Mouse (Mus musculus) embryonic facial prominence, embryonic 10.5 days (tissue): ENCODE results near the gene Gm5244. TPM values are rescaled to one million over a fixed set of nuclear protein-coding genes. Genes with fewer than 3 reads are reported as not detected.

Source experiments
- DNase-seq: peaks from one replicate; pipeline ENCODE4 v3.0.0-alpha.2; 2017; ENCODE audit warnings: low spot score
- H3K27ac ChIP-seq: fragments of 300-500 bp; sonication (generic); replicated peaks from 2 replicates; pipeline ENCODE4 v1.5.1; 2016; ENCODE audit warnings: mild to moderate bottlenecking
- H3K27me3 ChIP-seq: fragments of 300-500 bp; sonication (generic); replicated peaks from 2 replicates; pipeline ENCODE4 v1.6.1; 2016; ENCODE audit warnings: low read depth, mild to moderate bottlenecking; ENCODE audit not compliant: poor library complexity, severe bottlenecking
- H3K36me3 ChIP-seq: fragments of 300-500 bp; sonication (generic); replicated peaks from 2 replicates; pipeline ENCODE4 v1.6.1; 2016; ENCODE audit warnings: mild to moderate bottlenecking, moderate library complexity
- H3K4me1 ChIP-seq: fragments of 300-500 bp; sonication (generic); 2 replicates; pipeline ENCODE4 v1.6.1; 2016
- H3K4me3 ChIP-seq: fragments of 300-500 bp; sonication (generic); 2 replicates; pipeline ENCODE4 v1.5.1; 2016; ENCODE audit warnings: mild to moderate bottlenecking, moderate library complexity
- H3K9me3 ChIP-seq: fragments of 300-500 bp; sonication (generic); 2 replicates; pipeline ENCODE4 v1.6.1; 2016; ENCODE audit warnings: mild to moderate bottlenecking
- WGBS: fragments of 180-500 bp; shearing (Covaris S2); methylation state at CpG from one replicate; pipeline ENCODE4 v1.1.7; 2016; 5-methylcytosine and 5-hydroxymethylcytosine counted together
- polyA plus RNA-seq: library from polyadenylated mRNA; unstranded; fragments of >200 nt; fragmentation: Nextera tagmentation; extraction: Ambion mirVana; gene quantifications from 2 replicates; pipeline ENCODE4 v1.2.1, GENCODE M21; 2016

The Gm5244 gene
- polyA plus RNA-seq, 1 experiment from 2014 or later, result not detected

DNA sequence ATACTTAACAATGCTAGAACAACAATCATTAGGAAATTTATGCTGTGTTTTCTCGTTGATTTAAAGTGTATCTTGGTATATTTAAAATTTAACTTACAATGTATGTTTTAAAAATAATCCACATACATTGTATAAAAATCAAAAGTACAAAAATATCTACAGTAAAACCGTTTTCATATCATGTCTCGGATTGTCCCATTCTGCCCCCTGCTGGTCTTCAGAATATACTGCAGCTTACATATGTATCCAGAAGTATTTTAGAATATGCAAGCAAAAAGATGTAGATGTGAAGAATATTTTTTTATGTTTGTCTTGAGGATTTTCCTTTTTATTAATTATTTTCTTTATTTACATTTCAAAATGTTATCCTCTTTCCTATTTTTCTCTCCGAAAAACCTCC is 26.1 kb upstream of the Gm5244 start:
- WGBS, result 39% methylated on average over 4 of the region's 4 CpGs
- no peak for DNase-seq

DNA sequence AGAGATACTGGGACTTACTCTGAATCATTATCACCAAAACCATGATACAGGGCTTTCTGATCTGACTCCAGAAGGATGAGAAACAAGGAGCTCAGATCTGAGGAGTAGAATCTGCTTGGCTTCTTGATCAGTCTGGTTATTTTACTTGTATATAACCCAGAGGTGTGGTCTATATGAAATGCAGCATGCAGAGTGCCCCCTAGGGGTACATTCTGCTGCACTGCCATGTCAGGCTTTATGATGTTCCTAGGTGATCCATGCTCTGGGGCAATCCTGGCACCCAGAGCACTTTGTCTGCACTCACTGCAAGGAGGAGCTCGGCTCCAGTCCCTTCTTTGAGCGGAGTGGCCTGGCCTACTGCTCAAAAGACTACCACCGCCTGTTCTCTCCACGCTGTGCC is 21.9 kb upstream of the Gm5244 start:
- Histone ChIP-seq H3K4me3 (no peak overlapping the region), H3K36me3 (no peaks in the 10 kb centered on the region), H3K4me1 (no peaks in the 10 kb centered on the region), H3K27ac (no peak overlapping the region), H3K9me3 (no peaks in the 10 kb centered on the region), H3K27me3 (no peaks in the 10 kb centered on the region)
- no peak for DNase-seq
- 78% methylated on average over 4 of the region's 4 CpGs for WGBS

More for the DNA sequence above, 26.1 kb upstream of the Gm5244 start:
- no peak overlapping the region for H3K27ac ChIP-seq
- H3K4me3 ChIP-seq, result no peak overlapping the region
- H3K9me3 ChIP-seq, result no peaks in the 10 kb centered on the region
- no peaks in the 10 kb centered on the region for H3K36me3 ChIP-seq
- H3K27me3 ChIP-seq, result no peaks in the 10 kb centered on the region
- H3K4me1 ChIP-seq, result no peaks in the 10 kb centered on the region

DNA sequence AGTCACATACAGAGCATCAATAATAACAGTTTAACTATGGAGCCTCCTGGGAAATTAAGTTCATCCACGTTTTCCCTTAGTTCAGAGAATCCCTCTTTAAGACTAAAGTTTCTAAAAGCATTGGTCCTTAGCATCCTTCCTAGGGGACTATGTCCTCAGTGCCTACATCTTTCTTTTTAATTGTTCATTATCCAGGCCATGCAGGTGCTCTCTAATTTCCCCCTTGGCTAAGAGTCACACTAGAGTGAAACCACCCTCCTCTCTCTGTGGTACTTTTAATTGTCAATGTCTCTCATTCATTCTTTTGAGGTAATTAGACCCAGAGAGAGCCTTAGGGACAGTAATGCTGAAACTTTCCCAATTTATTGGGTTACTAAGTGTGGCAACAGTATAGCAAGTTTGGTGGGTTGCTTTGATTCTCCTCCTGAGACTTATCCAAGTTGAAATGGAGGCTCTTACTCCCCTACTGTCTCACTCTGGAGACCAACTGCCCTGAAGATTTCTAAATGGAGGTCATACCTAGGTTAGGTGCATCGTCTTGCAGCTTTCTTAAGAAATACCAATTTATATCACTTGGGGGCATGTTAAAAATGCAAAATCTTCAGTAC is 15.6 kb upstream of the Gm5244 start:
- Histone ChIP-seq H3K4me1 (no peaks in the 10 kb centered on the region), H3K4me3 (no peak overlapping the region), H3K36me3 (no peaks in the 10 kb centered on the region), H3K9me3 (no peaks in the 10 kb centered on the region), H3K27me3 (no peaks in the 10 kb centered on the region), H3K27ac (no peak overlapping the region)
- no peak for DNase-seq
- 71% methylated on average over 2 of the region's 2 CpGs for WGBS

DNA sequence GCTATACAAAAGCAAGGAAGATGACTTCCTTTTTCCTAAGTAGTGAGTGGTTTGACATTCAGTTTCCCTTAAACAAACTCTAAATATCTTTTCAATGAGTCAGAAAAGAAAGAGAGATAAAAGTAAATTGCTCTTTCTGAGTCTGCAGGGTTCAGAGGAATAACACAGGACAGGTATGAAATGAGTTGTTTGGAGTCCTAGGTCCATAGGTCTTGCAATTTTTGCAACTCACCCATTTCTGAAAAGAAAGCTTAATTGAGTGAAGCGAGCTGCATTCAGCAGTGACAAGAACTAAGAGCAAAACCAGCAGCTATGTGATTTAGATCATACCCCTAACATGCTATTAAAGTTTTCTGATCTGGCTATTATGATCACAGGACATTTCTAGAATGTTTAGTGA is 14.9 kb upstream of the Gm5244 start:
- H3K4me1 ChIP-seq, result no peaks in the 10 kb centered on the region
- 69% methylated on average over 1 of the region's 1 CpGs for WGBS
- DNase-seq, result no peak
- H3K9me3 ChIP-seq, result no peaks in the 10 kb centered on the region
- no peaks in the 10 kb centered on the region for H3K36me3 ChIP-seq
- H3K27me3 ChIP-seq, result no peaks in the 10 kb centered on the region
- no peak overlapping the region for H3K27ac ChIP-seq
- H3K4me3 ChIP-seq, result no peak overlapping the region

DNA sequence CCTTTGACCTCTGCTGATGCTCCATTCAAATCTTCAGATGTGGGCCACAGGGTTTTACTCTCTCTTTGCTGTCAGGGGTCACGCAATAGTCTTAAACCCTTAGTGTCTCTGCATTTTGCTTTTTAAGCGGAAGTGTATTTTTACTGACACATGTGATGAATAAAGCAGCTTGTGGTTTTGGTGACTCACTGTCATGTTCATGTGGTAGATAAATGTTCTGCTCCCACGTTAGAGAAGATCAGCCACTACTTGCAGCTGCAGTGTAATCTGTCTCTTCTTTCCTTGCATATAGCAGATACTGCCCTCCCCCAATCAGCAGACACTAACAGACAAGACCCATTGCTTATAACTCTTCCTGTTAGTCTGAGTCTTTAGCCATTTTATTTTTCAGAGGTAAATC is 12.9 kb upstream of the Gm5244 start:
- Histone ChIP-seq H3K9me3 (no peaks in the 10 kb centered on the region), H3K4me3 (no peak overlapping the region), H3K27me3 (no peaks in the 10 kb centered on the region), H3K4me1 (no peaks in the 10 kb centered on the region), H3K27ac (no peak overlapping the region), H3K36me3 (no peaks in the 10 kb centered on the region)
- DNase-seq, result no peak
- WGBS, result 82% methylated on average over 3 of the region's 3 CpGs

DNA sequence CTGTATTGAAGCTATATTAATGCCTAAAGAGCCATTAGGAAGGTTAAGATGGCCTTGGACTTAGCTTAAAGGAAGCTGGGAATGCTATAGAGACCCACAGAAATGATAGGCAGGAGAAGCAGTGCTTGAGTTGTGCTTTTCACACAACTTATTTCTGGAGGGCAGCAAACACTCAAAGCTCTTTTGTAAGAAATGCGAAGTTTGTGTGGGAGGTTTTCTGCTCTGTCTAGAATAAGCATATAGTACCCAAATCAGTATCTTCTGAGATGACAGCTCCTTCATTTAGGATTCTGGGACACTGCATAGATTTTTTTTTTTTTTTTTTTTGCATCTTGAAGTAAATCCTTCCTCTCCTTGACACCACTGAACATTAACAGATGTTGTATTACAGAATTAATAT is 8.0 kb upstream of the Gm5244 start:
- no peak overlapping the region for H3K4me3 ChIP-seq
- no peaks in the 10 kb centered on the region for H3K27me3 ChIP-seq
- H3K9me3 ChIP-seq, result no peaks in the 10 kb centered on the region
- 87% methylated on average over 1 of the region's 1 CpGs for WGBS
- DNase-seq, result no peak
- no peak overlapping the region for H3K27ac ChIP-seq
- H3K36me3 ChIP-seq, result no peaks in the 10 kb centered on the region
- H3K4me1 ChIP-seq, result no peaks in the 10 kb centered on the region

DNA sequence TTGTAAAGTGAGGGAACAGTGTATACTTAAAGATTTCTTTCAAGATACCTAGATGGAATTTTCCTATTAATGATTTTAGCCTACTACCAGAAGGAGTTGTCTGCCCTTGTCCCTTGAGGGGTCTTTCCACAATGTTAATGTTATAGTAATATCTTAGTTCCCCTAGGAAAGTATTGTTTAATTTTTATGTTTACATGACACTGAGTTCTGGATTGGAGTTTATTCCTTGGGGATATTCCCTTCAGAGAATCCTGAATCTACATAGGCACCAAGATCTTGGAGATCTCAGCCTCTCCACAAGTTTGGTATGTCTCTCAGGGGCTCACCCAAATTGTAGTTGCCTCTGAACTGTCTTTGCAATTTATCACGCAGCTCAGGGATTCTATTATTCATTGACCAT is 10.5 kb downstream of the Gm5244 start, which contains the start of gene Olfr1444:
Olfr1444 (plus strand) TSS at position 301 of the 400 bp plus-strand sequence.
- no peak within 1 kb of the TSS for H3K27ac ChIP-seq
- H3K27me3 ChIP-seq, result no peaks in the 10 kb centered on the region
- WGBS, result 69% methylated on average over 1 of the region's 1 CpGs
- DNase-seq, result no peak
- H3K4me1 ChIP-seq, result no peaks in the 10 kb centered on the region
- peaks cover 2% of the 10 kb centered on the region; the same call in 1 of the 2 replicates for H3K9me3 ChIP-seq
- no peaks in the 10 kb centered on the region for H3K36me3 ChIP-seq
- no peak within 1 kb of the TSS for H3K4me3 ChIP-seq

DNA sequence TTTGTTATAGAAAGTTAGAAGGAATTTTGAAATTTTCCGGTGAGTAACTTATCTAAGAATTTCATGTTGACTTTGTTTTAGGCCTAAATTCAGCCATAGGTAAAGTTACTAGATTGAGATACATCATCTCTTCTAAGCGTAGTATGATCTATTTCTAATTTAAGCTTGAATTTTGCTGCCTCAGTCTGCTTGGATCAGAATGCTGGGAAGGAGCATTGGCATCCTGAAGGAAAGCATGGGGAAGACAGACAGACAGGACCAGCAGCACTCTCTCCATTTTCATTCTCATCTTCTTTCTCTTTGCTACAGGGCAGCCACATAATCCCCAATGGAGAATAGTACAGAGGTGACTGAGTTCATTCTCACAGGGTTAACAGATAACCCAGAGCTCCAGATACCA is 37.1 kb downstream of the Gm5244 start, which contains the start of gene Olfr1445:
Olfr1445 (plus strand) TSS at position 301 of the 400 bp plus-strand sequence.
- no peak for DNase-seq
- H3K27me3 ChIP-seq, result no peaks in the 10 kb centered on the region
- peaks cover 10% of the 10 kb centered on the region; the same call in 1 of the 2 replicates for H3K9me3 ChIP-seq
- H3K4me3 ChIP-seq, result no peak within 1 kb of the TSS
- no peaks in the 10 kb centered on the region for H3K4me1 ChIP-seq
- H3K27ac ChIP-seq, result no peak within 1 kb of the TSS
- no peaks in the 10 kb centered on the region for H3K36me3 ChIP-seq
- WGBS, result 88% methylated on average over 2 of the region's 2 CpGs

DNA sequence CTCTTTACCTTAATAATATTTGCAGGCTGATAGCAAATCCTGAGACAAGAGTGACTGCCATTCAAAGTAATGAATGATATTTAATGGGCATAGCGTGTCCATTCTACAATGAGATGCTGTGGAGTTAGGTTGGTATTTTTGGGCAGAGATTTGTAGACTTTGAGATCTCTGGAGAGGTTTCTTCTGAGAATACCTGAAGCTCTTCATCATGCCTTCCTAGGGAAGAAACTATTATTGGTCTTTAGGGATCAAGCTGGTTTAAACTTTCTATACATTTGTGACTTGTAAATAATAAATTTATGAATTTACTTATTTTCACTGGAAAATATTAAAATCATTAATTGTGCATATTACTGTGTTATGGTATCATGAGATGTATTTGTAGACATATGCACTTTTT is 46.9 kb downstream of the Gm5244 start, which contains the start of gene Olfr1446:
Olfr1446 (minus strand) TSS at position 101 of the 400 bp plus-strand sequence.
- no peak within 1 kb of the TSS for H3K27ac ChIP-seq
- 83% methylated on average over 1 of the region's 1 CpGs for WGBS

More for the DNA sequence above, 46.9 kb downstream of the Gm5244 start, which contains the start of gene Olfr1446:
- Histone ChIP-seq H3K9me3 (peaks cover 9% of the 10 kb centered on the region; the same call in 1 of the 2 replicates), H3K4me1 (no peaks in the 10 kb centered on the region), H3K36me3 (no peaks in the 10 kb centered on the region), H3K27me3 (no peaks in the 10 kb centered on the region), H3K4me3 (no peak within 1 kb of the TSS)
- no peak for DNase-seq

Other genes starting within 250 kb of the Gm5244 start
- gene Gm4952, start 246.7 kb upstream of the Gm5244 start, polyA plus RNA-seq, result not detected in 2 replicates
- gene Glyat, start 213.4 kb upstream of the Gm5244 start, polyA plus RNA-seq, result not detected in 2 replicates
- gene Olfr1442, start 176.2 kb upstream of the Gm5244 start, polyA plus RNA-seq, result not detected in 2 replicates
- not detected in 2 replicates for gene Olfr1443, start 168.6 kb upstream of the Gm5244 start, polyA plus RNA-seq
- not detected in 2 replicates for gene Keg1, start 150.9 kb upstream of the Gm5244 start, polyA plus RNA-seq
- gene Cntf, start 81.0 kb upstream of the Gm5244 start, polyA plus RNA-seq, result 1.7 and 1.8 TPM in 2 replicates
- gene Zfp91, start 50.6 kb upstream of the Gm5244 start, polyA plus RNA-seq, result 13.1 and 14.2 TPM in 2 replicates
- gene Lpxn, start 50.5 kb upstream of the Gm5244 start, polyA plus RNA-seq, result 0.71 and 0.72 TPM in 2 replicates
- gene Olfr1444, start 10.6 kb downstream of the Gm5244 start, polyA plus RNA-seq, result not detected in 2 replicates
- not detected in 2 replicates for gene Olfr1445, start 37.2 kb downstream of the Gm5244 start, polyA plus RNA-seq
- gene Olfr1446, start 46.8 kb downstream of the Gm5244 start, polyA plus RNA-seq, result not detected in 2 replicates
- not detected in 2 replicates for gene Olfr1447, start 57.1 kb downstream of the Gm5244 start, polyA plus RNA-seq
- not detected in 2 replicates for gene Olfr1448, start 77.7 kb downstream of the Gm5244 start, polyA plus RNA-seq
- gene Olfr1449, start 84.2 kb downstream of the Gm5244 start, polyA plus RNA-seq, result not detected in 2 replicates
- not detected in 2 replicates for gene Olfr1450, start 103.6 kb downstream of the Gm5244 start, polyA plus RNA-seq
- gene Olfr1451, start 148.3 kb downstream of the Gm5244 start, polyA plus RNA-seq, result not detected in 2 replicates
- gene Olfr1453, start 181.6 kb downstream of the Gm5244 start, polyA plus RNA-seq, result not detected in 2 replicates
- gene Olfr1454, start 213.9 kb downstream of the Gm5244 start, polyA plus RNA-seq, result not detected in 2 replicates